8 mouse cellular contexts compared by ENCODE assay signal in the genomic region with DNA sequence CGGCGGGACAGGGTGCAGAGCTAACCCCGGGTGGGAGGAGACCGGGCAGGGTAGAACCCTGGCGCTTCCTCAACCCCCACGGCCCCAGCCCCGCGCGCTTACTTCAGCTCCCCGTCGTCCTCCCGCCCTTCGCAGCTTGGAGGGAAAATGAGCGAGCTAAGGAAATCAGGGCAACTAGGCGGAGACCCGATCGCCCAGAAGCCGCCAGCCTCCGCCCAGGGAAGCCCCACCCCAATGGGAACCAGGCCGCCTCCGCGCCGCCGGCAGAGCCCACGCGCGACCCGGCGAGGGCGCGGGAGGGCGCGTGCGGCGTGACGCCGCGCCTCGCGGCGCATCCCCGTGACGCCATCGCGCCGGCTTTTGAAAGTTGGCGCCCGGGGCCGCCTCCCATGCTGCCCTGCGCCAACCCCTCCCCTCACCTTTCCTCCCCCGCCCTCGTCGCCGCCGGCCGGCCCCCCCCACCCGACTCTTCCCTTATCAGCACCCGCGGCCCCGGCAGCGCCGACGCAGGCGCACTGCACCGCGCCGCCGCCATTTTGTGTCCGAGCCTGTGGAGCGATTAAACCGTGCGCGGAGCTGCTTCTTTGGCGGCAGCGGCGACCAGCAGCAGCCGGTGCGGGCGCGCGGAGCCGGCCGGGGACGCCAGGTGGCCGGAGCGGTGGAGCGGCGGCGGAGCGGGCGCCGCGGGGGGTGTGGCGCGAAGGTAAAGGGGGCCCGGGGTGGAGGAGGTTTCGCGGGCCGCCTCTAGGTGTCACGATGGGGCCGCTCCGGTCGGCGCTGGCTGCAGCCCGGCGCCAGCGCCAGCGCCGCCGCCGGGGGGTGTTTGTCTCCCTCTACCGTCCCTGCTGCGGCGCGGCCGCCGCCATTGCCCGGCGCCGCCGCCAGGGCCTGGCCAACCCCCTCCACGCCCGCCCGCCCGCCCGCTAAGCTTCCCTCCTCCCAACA. TPM values are rescaled to one million over a fixed set of nuclear protein-coding genes. Genes with fewer than 3 reads are reported as not detected.
A peak's percentile ranks its signal among the peaks of the same experiment; 100 is the strongest.
DNase-seq lines count a peak whose midpoint lies in the region; ATAC-seq lines count a peak whose summit lies in the region.

Gene Ctcf (plus strand): TSS at position 551 of the 945 bp plus-strand sequence.

- no peaks in the 10 kb centered on the region for H3K27me3 ChIP-seq in hindbrain, embryonic 11.5 days (ENCODE audit: control insufficient read depth, insufficient read depth, low read length)

- WGBS in hindbrain, embryonic 11.5 days: under 1% methylated on average over 83 of the region's 126 CpGs

- peaks cover 4% of the 10 kb centered on the region for H3K4me1 ChIP-seq in hindbrain, embryonic 11.5 days (replicated peaks; ENCODE audit: control insufficient read depth, insufficient read depth, low read length)

- peak within 1 kb of the TSS; percentile 92 for H3K4me2 ChIP-seq in hindbrain, embryonic 11.5 days (replicated peaks; ENCODE audit: low read depth, low read length)

- H3K36me3 ChIP-seq in hindbrain, embryonic 11.5 days (ENCODE audit: control insufficient read depth, insufficient read depth, low read length): no peaks in the 10 kb centered on the region

- H3K9me3 ChIP-seq in hindbrain, embryonic 11.5 days (ENCODE audit: control insufficient read depth, low read length): no peaks in the 10 kb centered on the region

- ATAC-seq in hindbrain, embryonic 11.5 days (ENCODE audit: low FRiP score): peak; percentile 93

- peak within 1 kb of the TSS; percentile 99 for H3K27ac ChIP-seq in hindbrain, embryonic 11.5 days (ENCODE audit: low read depth, low read length)

- H3K4me3 ChIP-seq in hindbrain, embryonic 11.5 days (ENCODE audit: low read depth, low read length): peak within 1 kb of the TSS; percentile 82

- H3K9ac ChIP-seq in hindbrain, embryonic 11.5 days (ENCODE audit: low read depth, low read length): peak within 1 kb of the TSS; percentile 99

- DNase-seq in MN1 (ENCODE audit: low spot score): peak; percentile 94
- DNase-seq in cerebellum, adult 9-10 months: peak; percentile 94
- DNase-seq in frontal cortex, adult 2 months (ENCODE audit: extremely low spot score in 1 of 2, low spot score in 1 of 2): peak; percentile 69 to 89
- DNase-seq in hindbrain, embryonic 11.5 days (ENCODE audit: low spot score): peak; percentile 94
- peak; percentile 90 to 92 for DNase-seq in layer of hippocampus, postnatal 14 days (ENCODE audit: low spot score in 2 of 2)
- DNase-seq in lung, postnatal 14 days: peak; percentile 93
- peak; percentile 84 for DNase-seq in retina, adult 2 months (ENCODE audit: low read depth, low spot score)
- DNase-seq in thymus, postnatal 36 days: peak; percentile 93 to 97

RNA-seq across cellular contexts. Expression of gene Ctcf, which starts in this region (rescaled TPM):
- 34.9 and 37.1 TPM in 2 replicates for polyA plus RNA-seq in frontal cortex, adult 2 months (2012; rRNA removed)
- 115 and 121 TPM in 2 replicates for polyA plus RNA-seq in hindbrain, embryonic 11.5 days (2014; fragmentation: Nextera tagmentation; extraction: Ambion mirVana)
- 10 to 100 TPM; 60.4 to 64.1 TPM for total RNA-seq in layer of hippocampus, postnatal 14 days (2021)

Comparison
In these comparisons a context has a peak if more than half of its experiments do, and no peak if none do; other contexts are left out.
1. Peak in every context shown above with its lines: DNase-seq, ATAC-seq, H3K4me3 ChIP-seq and H3K27ac ChIP-seq.